Mouse (Mus musculus) cortical plate, adult 2 months (tissue): ENCODE data around the gene Ankdd1a. TPM values are rescaled to one million over a fixed set of nuclear protein-coding genes. Genes with fewer than 3 reads are reported as not detected.

ENCODE experiments used
- H3K27ac ChIP-seq: fragments of 200-500 bp; 2 replicates; pipeline ENCODE4 v1.5.1; 2012; ENCODE audit warnings: low read length, control low read depth, inconsistent platforms; ENCODE audit not compliant: insufficient read depth
- H3K4me1 ChIP-seq: fragments of 200-500 bp; 2 replicates; pipeline ENCODE4 v1.6.1; 2011; ENCODE audit warnings: low read length; ENCODE audit not compliant: control insufficient read depth, insufficient read depth
- H3K4me3 ChIP-seq: fragments of 200-500 bp; 2 replicates; pipeline ENCODE4 v1.5.1; 2011; ENCODE audit warnings: mild to moderate bottlenecking, low read length, control low read depth; ENCODE audit not compliant: insufficient read depth
- CTCF ChIP-seq: fragments of 200-500 bp; IDR thresholded peaks from 2 replicates; pipeline ENCODE4 v1.5.1; 2011; ENCODE audit warnings: mild to moderate bottlenecking, control low read depth, low read length; ENCODE audit not compliant: insufficient read depth; ENCODE audit errors: extremely low read depth
- POLR2A ChIP-seq: fragments of 200-500 bp; IDR thresholded peaks from 2 replicates; pipeline ENCODE4 v1.6.1; 2011; ENCODE audit warnings: mild to moderate bottlenecking, low read length, control low read depth; ENCODE audit not compliant: insufficient read depth; ENCODE audit errors: extremely low read depth
- polyA plus RNA-seq: library from polyadenylated mRNA; depleted of rRNA; stranded (reverse); fragments of >200 nt; gene quantifications from 2 replicates; pipeline ENCODE4 v1.2.3, GENCODE M21; 2012; rRNA removed

The Ankdd1a gene
- polyA plus RNA-seq, 1 experiment = 1.8 TPM

DNA sequence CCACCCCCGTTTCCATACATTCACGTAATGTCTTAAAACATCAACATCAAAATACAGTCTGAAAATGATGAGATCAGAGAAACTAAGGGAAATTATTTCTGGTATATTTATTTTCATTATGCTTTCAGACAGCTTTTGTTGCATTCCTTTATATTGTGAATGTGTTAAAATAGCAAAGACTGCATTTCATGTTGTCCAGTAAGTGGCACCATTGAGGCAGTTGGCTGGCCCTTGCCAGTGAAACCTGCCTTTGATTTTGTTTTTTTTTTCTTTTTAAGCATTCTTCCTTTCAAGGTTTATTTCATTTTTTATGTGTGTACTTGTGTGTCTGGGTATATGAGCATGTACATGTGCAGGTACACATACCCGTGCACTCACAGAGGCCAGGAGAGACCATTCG, 75.3 kb downstream of the Ankdd1a start:
- Histone ChIP-seq H3K27ac (no peak overlapping the region), H3K4me1 (no peaks in the 10 kb centered on the region)
- no peak for TF ChIP-seq CTCF
- no peak for TF ChIP-seq POLR2A

More for the DNA sequence above, 75.3 kb downstream of the Ankdd1a start:
- H3K4me3 ChIP-seq = no peak overlapping the region

Other genes starting within 250 kb of the Ankdd1a start
- 19.2 and 19.9 TPM in 2 replicates for gene Clpx, start 225.9 kb downstream of the Ankdd1a start, polyA plus RNA-seq
- gene Pdcd7, start 174.1 kb downstream of the Ankdd1a start, polyA plus RNA-seq = 16.1 and 16.9 TPM in 2 replicates
- 6.5 and 7.7 TPM in 2 replicates for gene Ubap1l, start 159.2 kb downstream of the Ankdd1a start, polyA plus RNA-seq
- 0.17 and 0.34 TPM in 2 replicates for gene Kbtbd13, start 128.5 kb downstream of the Ankdd1a start, polyA plus RNA-seq
- gene Rasl12, start 121.7 kb downstream of the Ankdd1a start, polyA plus RNA-seq = 4.4 and 4.8 TPM in 2 replicates
- gene Slc51b, start 97.2 kb downstream of the Ankdd1a start, polyA plus RNA-seq = not detected in 2 replicates
- gene Mtfmt, start 84.4 kb downstream of the Ankdd1a start, polyA plus RNA-seq = 19.0 and 20.4 TPM in 2 replicates
- gene Spg21, start 59.2 kb downstream of the Ankdd1a start, polyA plus RNA-seq = 25.4 and 25.5 TPM in 2 replicates
- gene Plekho2, start 59.8 kb upstream of the Ankdd1a start, polyA plus RNA-seq = 15.3 and 15.4 TPM in 2 replicates
- 0.11 and 0.23 TPM in 2 replicates for gene Pif1, start 67.0 kb upstream of the Ankdd1a start, polyA plus RNA-seq
- 4.0 and 4.9 TPM in 2 replicates for gene Rbpms2, start 109.5 kb upstream of the Ankdd1a start, polyA plus RNA-seq
- gene Oaz2, start 147.8 kb upstream of the Ankdd1a start, polyA plus RNA-seq = 215 and 220 TPM in 2 replicates